Mouse (Mus musculus): ENCODE data around the gene Src. TPM values are rescaled to one million over a fixed set of nuclear protein-coding genes. Genes with fewer than 3 reads are reported as not detected.
"Not testable (repeated sequence)": the region's sequence is repeated elsewhere in the genome, so short reads cannot be mapped to it uniquely, and the experiment has no call there.

Gene Src
- total RNA-seq, 1 experiment = 36.7 TPM

- H3K9me3 ChIP-seq (ENCODE audit: control insufficient read depth, insufficient read depth, low read depth, low read length) = no peaks in the 10 kb centered on the region
- H3K4me1 ChIP-seq (ENCODE audit: control insufficient read depth in 2 of 2, insufficient read depth in 2 of 2, low read length in 2 of 2, poor library complexity in 1 of 2) = peaks cover 0 to 8% of the 10 kb centered on the region in 2 experiments; a peak in 2 of 4 replicates
- no peaks in the 10 kb centered on the region for H3K36me3 ChIP-seq (ENCODE audit: control insufficient read depth, insufficient read depth, low read length, poor library complexity, severe bottlenecking)
- H3K4me3 ChIP-seq (ENCODE audit: insufficient read depth in 1 of 2, low read depth in 1 of 2, low read length in 2 of 2, poor library complexity in 1 of 2, severe bottlenecking in 1 of 2) = no peak overlapping the region
- no peak overlapping the region for H3K9ac ChIP-seq (ENCODE audit: insufficient read depth, low read depth, low read length, poor library complexity, severe bottlenecking)
- no peak overlapping the region for H3K27ac ChIP-seq (ENCODE audit: insufficient read depth, low read depth, low read length, poor library complexity, severe bottlenecking)
- no peak for DNase-seq (ENCODE audit: low read depth, low spot score)
- TF ChIP-seq HCFC1 (IDR thresholded peaks at IDR 0.05; ENCODE audit: borderline replicate concordance, insufficient read depth, low read length) (no peak), MAFK (IDR thresholded peaks at IDR 0.05; ENCODE audit: insufficient read depth, low read depth, low read length) (no peak), ZC3H11A (IDR thresholded peaks at IDR 0.05; ENCODE audit: borderline replicate concordance, low read depth, low read length) (no peak), ZNF384 (IDR thresholded peaks at IDR 0.05; ENCODE audit: low read depth, low read length) (no peak), CHD2 (IDR thresholded peaks at IDR 0.05; ENCODE audit: low read depth, low read length) (no peak)
- in situ Hi-C loops (cut with MboI; ENCODE audit: low sequenced_read_pairs in 2 of 2, unreplicated experiment in 2 of 2) = no loop called here
Observed at GRCm38 (mm10) chr2:157479858-157480568, 61.8 kb downstream of the Src start.

DNA sequence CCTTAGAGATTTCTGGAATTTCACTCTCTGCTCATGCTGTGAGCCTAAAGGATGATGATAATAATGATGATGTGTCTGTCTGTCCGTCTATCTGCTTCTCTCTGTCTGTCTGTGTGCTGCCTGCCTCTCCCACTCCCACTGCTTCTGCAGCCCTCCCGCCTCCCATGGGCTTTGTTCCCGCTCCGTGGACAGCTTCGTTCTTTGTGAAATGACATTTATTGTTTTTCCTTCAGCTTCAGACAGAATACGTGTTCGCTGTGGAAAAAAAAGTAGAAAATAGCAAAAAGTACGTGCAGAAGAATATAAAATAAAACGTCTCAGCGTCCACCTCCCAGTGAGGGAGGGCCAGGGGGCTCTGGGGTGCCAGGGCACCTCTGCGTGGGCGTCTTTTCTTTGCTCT lies 64.5 kb downstream of the Src start:
- H3K4me3 ChIP-seq (ENCODE audit: insufficient read depth in 1 of 2, low read depth in 1 of 2, low read length in 2 of 2, poor library complexity in 1 of 2, severe bottlenecking in 1 of 2) = no peak overlapping the region
- no peak overlapping the region for H3K9ac ChIP-seq (ENCODE audit: insufficient read depth, low read depth, low read length, poor library complexity, severe bottlenecking)
- no peak for DNase-seq (ENCODE audit: low read depth, low spot score)
- H3K27ac ChIP-seq (ENCODE audit: insufficient read depth, low read depth, low read length, poor library complexity, severe bottlenecking) = no peak overlapping the region
- no peaks in the 10 kb centered on the region for H3K36me3 ChIP-seq (ENCODE audit: control insufficient read depth, insufficient read depth, low read length, poor library complexity, severe bottlenecking)
- no peaks in the 10 kb centered on the region for H3K9me3 ChIP-seq (ENCODE audit: control insufficient read depth, insufficient read depth, low read depth, low read length)
- H3K4me1 ChIP-seq (ENCODE audit: control insufficient read depth in 2 of 2, insufficient read depth in 2 of 2, low read length in 2 of 2, poor library complexity in 1 of 2) = peaks cover 7 to 11% of the 10 kb centered on the region in 2 experiments
- in situ Hi-C loops (cut with MboI; ENCODE audit: low sequenced_read_pairs in 2 of 2, unreplicated experiment in 2 of 2) = no loop called here
- no peak for TF ChIP-seq HCFC1 (IDR thresholded peaks at IDR 0.05; ENCODE audit: borderline replicate concordance, insufficient read depth, low read length)
- no peak for TF ChIP-seq ZNF384 (IDR thresholded peaks at IDR 0.05; ENCODE audit: low read depth, low read length)
- no peak for TF ChIP-seq CHD2 (IDR thresholded peaks at IDR 0.05; ENCODE audit: low read depth, low read length)
- TF ChIP-seq ZC3H11A (IDR thresholded peaks at IDR 0.05; ENCODE audit: borderline replicate concordance, low read depth, low read length) = no peak
- TF ChIP-seq MAFK (IDR thresholded peaks at IDR 0.05; ENCODE audit: insufficient read depth, low read depth, low read length) = no peak

DNA sequence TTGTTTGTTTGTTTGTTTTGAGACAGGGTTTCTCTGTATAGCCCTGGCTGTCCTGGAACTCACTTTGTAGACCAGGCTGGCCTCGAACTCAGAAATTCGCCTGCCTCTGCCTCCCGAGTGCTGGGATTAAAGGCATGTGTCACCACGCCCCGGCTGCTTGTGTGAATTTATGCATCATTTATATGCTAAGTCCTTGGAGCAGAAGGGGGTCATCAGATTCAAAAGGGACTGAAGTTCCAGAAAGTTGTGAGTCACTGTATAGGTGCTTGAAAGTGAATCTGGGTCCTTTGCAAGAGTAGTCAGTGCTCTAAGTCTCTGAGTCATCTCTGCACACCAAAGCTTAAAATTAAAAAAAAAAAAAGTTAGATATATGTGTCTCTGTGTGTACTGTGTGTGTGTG lies 68.3 kb downstream of the Src start:
- DNase-seq (ENCODE audit: low read depth, low spot score); H3K36me3 ChIP-seq (ENCODE audit: control insufficient read depth, insufficient read depth, low read length, poor library complexity, severe bottlenecking); H3K4me3 ChIP-seq (ENCODE audit: insufficient read depth in 1 of 2, low read depth in 1 of 2, low read length in 2 of 2, poor library complexity in 1 of 2, severe bottlenecking in 1 of 2); H3K9ac ChIP-seq (ENCODE audit: insufficient read depth, low read depth, low read length, poor library complexity, severe bottlenecking); H3K9me3 ChIP-seq (ENCODE audit: control insufficient read depth, insufficient read depth, low read depth, low read length); H3K27ac ChIP-seq (ENCODE audit: insufficient read depth, low read depth, low read length, poor library complexity, severe bottlenecking); in situ Hi-C loops (cut with MboI; ENCODE audit: low sequenced_read_pairs in 2 of 2, unreplicated experiment in 2 of 2): not testable (repeated sequence)
- peaks cover 7 to 13% of the 10 kb centered on the region in 2 experiments for H3K4me1 ChIP-seq (ENCODE audit: control insufficient read depth in 2 of 2, insufficient read depth in 2 of 2, low read length in 2 of 2, poor library complexity in 1 of 2)

DNA sequence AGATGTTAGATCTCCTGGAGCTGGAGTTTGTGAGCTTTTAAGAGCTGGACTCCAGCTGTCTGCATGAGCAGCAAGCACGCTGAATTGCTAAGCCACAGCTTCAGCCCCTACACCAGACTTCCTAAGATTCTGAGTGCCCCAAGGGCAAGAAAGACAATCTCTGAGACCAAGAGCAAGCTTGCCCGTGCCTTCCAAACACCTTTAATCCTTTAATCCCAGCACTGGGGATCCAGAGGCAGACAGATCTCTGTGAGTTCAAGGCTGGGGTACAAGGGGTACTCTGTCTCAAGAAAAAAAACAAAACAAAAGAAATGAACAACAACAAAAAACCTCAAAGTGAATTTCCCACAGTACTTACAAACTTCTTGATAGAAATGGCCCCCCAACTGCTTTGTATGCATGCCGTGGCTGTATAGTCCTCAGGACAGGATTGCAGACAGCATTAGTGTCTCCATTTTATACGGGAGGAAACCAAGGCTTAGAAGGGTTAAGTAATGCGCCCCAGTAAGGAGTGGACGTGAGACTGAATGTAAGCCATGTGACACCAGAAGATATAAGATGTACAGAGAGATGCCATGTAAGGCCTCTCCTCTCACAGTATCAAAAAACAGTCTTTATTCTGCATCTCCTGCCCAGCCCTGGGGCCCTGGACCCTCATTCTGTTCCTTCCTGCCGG lies 68.9 kb downstream of the Src start:
- Histone ChIP-seq H3K36me3 (ENCODE audit: control insufficient read depth, insufficient read depth, low read length, poor library complexity, severe bottlenecking) (no peaks in the 10 kb centered on the region), H3K27ac (ENCODE audit: insufficient read depth, low read depth, low read length, poor library complexity, severe bottlenecking) (no peak overlapping the region), H3K9ac (ENCODE audit: insufficient read depth, low read depth, low read length, poor library complexity, severe bottlenecking) (no peak overlapping the region), H3K4me1 (ENCODE audit: control insufficient read depth in 2 of 2, insufficient read depth in 2 of 2, low read length in 2 of 2, poor library complexity in 1 of 2) (peaks cover 7 to 13% of the 10 kb centered on the region in 2 experiments), H3K9me3 (ENCODE audit: control insufficient read depth, insufficient read depth, low read depth, low read length) (no peaks in the 10 kb centered on the region), H3K4me3 (ENCODE audit: insufficient read depth in 1 of 2, low read depth in 1 of 2, low read length in 2 of 2, poor library complexity in 1 of 2, severe bottlenecking in 1 of 2) (no peak overlapping the region)
- DNase-seq (ENCODE audit: low read depth, low spot score) = no peak
- TF ChIP-seq CHD2 (IDR thresholded peaks at IDR 0.05; ENCODE audit: low read depth, low read length) = no peak
- TF ChIP-seq ZNF384 (IDR thresholded peaks at IDR 0.05; ENCODE audit: low read depth, low read length) = no peak
- TF ChIP-seq MAFK (IDR thresholded peaks at IDR 0.05; ENCODE audit: insufficient read depth, low read depth, low read length) = no peak
- no peak for TF ChIP-seq HCFC1 (IDR thresholded peaks at IDR 0.05; ENCODE audit: borderline replicate concordance, insufficient read depth, low read length)
- TF ChIP-seq ZC3H11A (IDR thresholded peaks at IDR 0.05; ENCODE audit: borderline replicate concordance, low read depth, low read length) = no peak
- in situ Hi-C loops (cut with MboI; ENCODE audit: low sequenced_read_pairs in 2 of 2, unreplicated experiment in 2 of 2) = no loop called here
